Mouse (Mus musculus) layer of hippocampus, adult 9-11 months (tissue): ENCODE measurements at regions not wholly inside any gene's neighbourhood (a gene's known extent, or its start where the extent isn't known, plus 50 kb on each side); places are given as distances from the start of the nearest gene placed in this dataset.

Source experiments
- DNase-seq: peaks from one replicate; pipeline ENCODE4 v3.0.0; 2022

DNA sequence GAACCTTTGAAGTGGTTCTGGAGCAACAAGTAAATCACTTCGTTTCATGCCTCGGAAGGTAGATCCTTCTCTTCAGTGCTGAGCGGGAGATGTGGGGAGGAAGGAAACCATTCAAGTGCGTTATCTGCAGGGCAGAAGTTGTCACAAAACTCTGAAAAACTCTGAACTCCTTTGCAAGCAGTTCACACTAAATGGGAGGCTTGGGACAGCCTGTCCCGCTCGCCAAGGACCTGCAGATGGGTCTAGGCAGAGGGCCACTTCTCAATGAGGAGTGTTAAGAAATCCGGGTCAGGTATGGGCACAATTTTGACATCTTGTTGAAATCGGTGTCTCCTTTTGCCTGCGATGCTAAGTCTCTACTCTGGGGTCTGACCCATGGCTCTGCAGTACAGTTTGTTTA is 58.6 kb upstream of the Gm10295 start:
- no peak for DNase-seq

DNA sequence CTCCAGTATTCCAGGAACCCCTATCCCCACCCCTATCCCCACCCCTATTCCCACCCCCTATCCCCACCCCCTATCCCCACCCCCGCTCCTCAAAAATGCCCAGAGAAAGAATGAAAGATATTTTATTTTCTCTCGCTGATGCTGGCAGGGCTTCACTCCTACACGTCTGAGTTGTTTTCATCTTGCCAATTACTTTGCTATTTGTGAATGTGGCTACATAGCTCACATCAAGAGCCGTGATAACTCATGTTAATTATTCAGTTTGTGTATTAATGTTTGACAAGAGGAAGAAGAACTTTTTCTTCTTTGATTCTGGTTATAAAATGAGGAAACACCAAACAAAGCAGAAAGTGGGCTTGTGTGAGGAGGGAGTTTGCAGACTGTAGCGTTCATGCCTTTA is 57.8 kb upstream of the Gm10295 start:
- DNase-seq = no peak

DNA sequence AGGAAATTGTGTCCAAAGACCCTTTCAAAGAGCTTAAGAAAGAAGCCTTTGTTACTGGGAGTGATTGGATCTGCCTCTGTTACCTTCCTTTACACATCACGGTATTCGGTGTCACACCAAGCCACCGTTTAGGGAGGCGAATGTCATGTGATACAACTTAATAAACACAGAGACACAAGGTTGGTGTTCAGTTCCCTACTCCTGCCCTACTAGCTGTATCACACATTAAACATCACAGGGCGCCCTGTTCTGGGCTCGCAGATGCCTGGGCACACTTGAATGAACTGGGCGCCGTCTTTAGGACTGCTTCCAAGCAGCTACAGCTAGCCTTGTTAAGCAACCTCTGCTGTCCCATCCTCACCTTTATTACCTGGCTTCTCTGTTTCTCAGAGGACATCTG is 55.0 kb upstream of the Gm10295 start:
- no peak for DNase-seq
